Mouse (Mus musculus): ENCODE measurements around the gene Phka1. TPM values are rescaled to one million over a fixed set of nuclear protein-coding genes. Genes with fewer than 3 reads are reported as not detected.

The Phka1 gene
- total and polyA plus RNA-seq, 3 experiments, result 3.0 to 3.8 TPM; not detected in 1

GRCm38 (mm10) chrX:102476784-102477183 is 167.3 kb downstream of the Phka1 start:
- no peak overlapping the region for H3K9ac ChIP-seq (ENCODE audit: control insufficient read depth, low read depth, low read length, poor library complexity, severe bottlenecking)
- TF ChIP-seq NRF1 (IDR thresholded peaks at IDR 0.05; ENCODE audit: insufficient read depth, low read depth, low read length, poor library complexity, severe bottlenecking) (no peak), ZC3H11A (IDR thresholded peaks at IDR 0.05; ENCODE audit: low read depth, low read length) (peak; percentile 37; the same call in 1 of the 2 replicates), POLR2AphosphoS2 (IDR thresholded peaks at IDR 0.05; ENCODE audit: low read length) (no peak), MAX (IDR thresholded peaks at IDR 0.05; ENCODE audit: low read length) (no peak), GABPA (IDR thresholded peaks at IDR 0.05; ENCODE audit: low read depth, low read length) (no peak), HCFC1 (IDR thresholded peaks at IDR 0.05; ENCODE audit: low read depth, low read length) (no peak), POLR2A (IDR thresholded peaks at IDR 0.05; ENCODE audit: control insufficient read depth in 1 of 2, insufficient read depth in 1 of 2, low read depth in 1 of 2, low read length in 2 of 2, poor library complexity in 1 of 2) (no peak), TBP (IDR thresholded peaks at IDR 0.05; ENCODE audit: low read depth, low read length) (no peak), SMC3 (IDR thresholded peaks at IDR 0.05; ENCODE audit: low read depth, low read length) (peak; percentile 75), CTCF (IDR thresholded peaks at IDR 0.05 in 2 of 3, conservative IDR thresholded peaks at IDR 0.05 in 1 of 3; ENCODE audit: control insufficient read depth in 1 of 3, insufficient read depth in 1 of 3, low read depth in 2 of 3, low read length in 3 of 3, poor library complexity in 1 of 3, severe bottlenecking in 1 of 3) (peak; percentile 57 to 69 (median 60)), MYC (IDR thresholded peaks at IDR 0.05; ENCODE audit: low read depth, low read length) (no peak), TCF12 (IDR thresholded peaks at IDR 0.05; ENCODE audit: low read depth, low read length) (no peak), CHD1 (IDR thresholded peaks at IDR 0.05; ENCODE audit: low read depth, low read length) (no peak), RAD21 (IDR thresholded peaks at IDR 0.05; ENCODE audit: low read depth, low read length) (peak; percentile 62), ZKSCAN1 (IDR thresholded peaks at IDR 0.05; ENCODE audit: low read depth, low read length) (no peak), NELFE (IDR thresholded peaks at IDR 0.05; ENCODE audit: low read depth, low read length) (no peak)
- no peak overlapping the region for H3K4me3 ChIP-seq (ENCODE audit: control insufficient read depth in 1 of 2, insufficient read depth in 1 of 2, low read depth in 2 of 2, low read length in 2 of 2)
- no peak overlapping the region for H3K27ac ChIP-seq (ENCODE audit: control insufficient read depth, low read depth, low read length)
- H3K27me3 ChIP-seq (ENCODE audit: control insufficient read depth in 1 of 2, insufficient read depth in 2 of 2, low read length in 2 of 2), result no peaks in the 10 kb centered on the region
- peak; percentile 66 for DNase-seq (ENCODE audit: low read depth, low spot score)
- peaks cover 8 to 11% of the 10 kb centered on the region in 2 experiments for H3K4me1 ChIP-seq (ENCODE audit: control insufficient read depth in 1 of 2, insufficient read depth in 2 of 2, low read length in 2 of 2)
- H3K36me3 ChIP-seq (ENCODE audit: control insufficient read depth in 1 of 2, insufficient read depth in 2 of 2, low read length in 2 of 2), result peaks cover 0 to 15% of the 10 kb centered on the region in 2 experiments; a peak in 2 of 4 replicates
- H3K9me3 ChIP-seq (replicated peaks; ENCODE audit: insufficient read depth, low read length), result no peaks in the 10 kb centered on the region
- H3K79me2 ChIP-seq (ENCODE audit: control insufficient read depth, insufficient read depth, low read length, poor library complexity), result no peaks in the 10 kb centered on the region

- no peak for DNase-seq (ENCODE audit: low read depth, low spot score)
- H3K9ac ChIP-seq (ENCODE audit: control insufficient read depth, low read depth, low read length, poor library complexity, severe bottlenecking), result no peak overlapping the region
- H3K4me1 ChIP-seq (ENCODE audit: control insufficient read depth in 1 of 2, insufficient read depth in 2 of 2, low read length in 2 of 2), result peaks cover 8 to 11% of the 10 kb centered on the region in 2 experiments
- no peaks in the 10 kb centered on the region for H3K27me3 ChIP-seq (ENCODE audit: control insufficient read depth in 1 of 2, insufficient read depth in 2 of 2, low read length in 2 of 2)
- H3K27ac ChIP-seq (ENCODE audit: control insufficient read depth, low read depth, low read length), result no peak overlapping the region
- H3K36me3 ChIP-seq (ENCODE audit: control insufficient read depth in 1 of 2, insufficient read depth in 2 of 2, low read length in 2 of 2), result peaks cover 0 to 15% of the 10 kb centered on the region in 2 experiments; a peak in 2 of 4 replicates
- H3K4me3 ChIP-seq (ENCODE audit: control insufficient read depth in 1 of 2, insufficient read depth in 1 of 2, low read depth in 2 of 2, low read length in 2 of 2), result no peak overlapping the region
- H3K9me3 ChIP-seq (replicated peaks; ENCODE audit: insufficient read depth, low read length), result no peaks in the 10 kb centered on the region
- no peaks in the 10 kb centered on the region for H3K79me2 ChIP-seq (ENCODE audit: control insufficient read depth, insufficient read depth, low read length, poor library complexity)
- TF ChIP-seq JUND (IDR thresholded peaks at IDR 0.05; ENCODE audit: low read depth, low read length) (no peak), NRF1 (IDR thresholded peaks at IDR 0.05; ENCODE audit: insufficient read depth, low read depth, low read length, poor library complexity, severe bottlenecking) (no peak), USF2 (IDR thresholded peaks at IDR 0.05; ENCODE audit: borderline replicate concordance in 1 of 2, insufficient read depth in 1 of 2, low read depth in 1 of 2, low read length in 2 of 2) (no peak), MAFK (IDR thresholded peaks at IDR 0.05; ENCODE audit: borderline replicate concordance, low read depth, low read length) (no peak), MAX (IDR thresholded peaks at IDR 0.05; ENCODE audit: low read length) (no peak), MXI1 (IDR thresholded peaks at IDR 0.05; ENCODE audit: low read depth, low read length) (no peak), E2F4 (IDR thresholded peaks at IDR 0.05; ENCODE audit: borderline replicate concordance, low read depth, low read length) (no peak), POLR2AphosphoS5 (IDR thresholded peaks at IDR 0.05; ENCODE audit: borderline replicate concordance, low read depth, low read length) (no peak), CHD2 (IDR thresholded peaks at IDR 0.05; ENCODE audit: low read length) (no peak), USF1 (IDR thresholded peaks at IDR 0.05; ENCODE audit: low read depth, low read length) (no peak)
These were observed 168.5 kb downstream of the Phka1 start for GRCm38 (mm10) chrX:102475555-102475954.
